Mouse (Mus musculus) hindbrain, embryonic 12.5 days (tissue): ENCODE data around the gene Nkd1. TPM values are rescaled to one million over a fixed set of nuclear protein-coding genes. Genes with fewer than 3 reads are reported as not detected.

Experiments used
- ATAC-seq: fragments of 200-750 bp; cut with Nextera tagmentation; 2 replicates; pipeline ENCODE4 v1.8.0; 2017; ENCODE audit warnings: moderate TSS enrichment; ENCODE audit not compliant: low FRiP score
- H3K27ac ChIP-seq: fragments of 300-500 bp; sonication (generic); 2 replicates; pipeline ENCODE4 v1.5.1; 2016; ENCODE audit warnings: mild to moderate bottlenecking
- H3K27me3 ChIP-seq: fragments of 300-500 bp; sonication (generic); 2 replicates; pipeline ENCODE4 v1.6.1; 2016; ENCODE audit warnings: mild to moderate bottlenecking
- H3K36me3 ChIP-seq: fragments of 300-500 bp; sonication (generic); 2 replicates; pipeline ENCODE4 v1.6.1; 2016; ENCODE audit warnings: mild to moderate bottlenecking
- H3K4me1 ChIP-seq: fragments of 300-500 bp; sonication (generic); 2 replicates; pipeline ENCODE4 v1.6.1; 2016
- H3K4me2 ChIP-seq: fragments of 300-500 bp; sonication (generic); replicated peaks from 2 replicates; pipeline ENCODE4 v1.6.1; 2016; ENCODE audit warnings: mild to moderate bottlenecking
- H3K4me3 ChIP-seq: fragments of 300-500 bp; sonication (generic); 2 replicates; pipeline ENCODE4 v1.5.1; 2016; ENCODE audit warnings: mild to moderate bottlenecking
- H3K9ac ChIP-seq: fragments of 300-500 bp; sonication (generic); 2 replicates; pipeline ENCODE4 v1.6.1; 2016; ENCODE audit warnings: mild to moderate bottlenecking, moderate library complexity
- H3K9me3 ChIP-seq: fragments of 300-500 bp; sonication (generic); replicated peaks from 2 replicates; pipeline ENCODE4 v1.6.1; 2016; ENCODE audit warnings: mild to moderate bottlenecking
- WGBS: fragments of 180-500 bp; shearing (Covaris S2); methylation state at CpG from one replicate; pipeline ENCODE4 v1.1.7; 2016; 5-methylcytosine and 5-hydroxymethylcytosine counted together
- polyA plus RNA-seq: library from polyadenylated mRNA; unstranded; fragments of >200 nt; fragmentation: Nextera tagmentation; extraction: Ambion mirVana; gene quantifications from 2 replicates; pipeline ENCODE4 v1.2.1, GENCODE M21; 2016

Nkd1 gene
- polyA plus RNA-seq, 1 experiment from 2014 or later = 111 TPM

GRCm38 (mm10) chr8:88579668-88580330, 58.6 kb downstream of the Nkd1 start:
- Histone ChIP-seq H3K9me3 (no peaks in the 10 kb centered on the region), H3K27me3 (no peaks in the 10 kb centered on the region), H3K4me2 (no peak overlapping the region), H3K4me3 (no peak overlapping the region), H3K27ac (0 out of 2 replicates have a peak overlapping the region, but pooled peaks have one; percentile 4), H3K9ac (no peak overlapping the region), H3K4me1 (peaks cover 27% of the 10 kb centered on the region), H3K36me3 (peaks cover 8% of the 10 kb centered on the region; the same call in 1 of the 2 replicates)
- WGBS = 81% methylated on average over 18 of the region's 18 CpGs
- ATAC-seq = no peak

GRCm38 (mm10) chr8:88580785-88581184, 59.6 kb downstream of the Nkd1 start:
- Histone ChIP-seq H3K4me1 (peaks cover 30% of the 10 kb centered on the region), H3K4me2 (no peak overlapping the region), H3K27me3 (no peaks in the 10 kb centered on the region), H3K4me3 (no peak overlapping the region), H3K9me3 (no peaks in the 10 kb centered on the region), H3K36me3 (peaks cover 14% of the 10 kb centered on the region; the same call in 1 of the 2 replicates), H3K9ac (no peak overlapping the region), H3K27ac (no peak overlapping the region)
- no peak for ATAC-seq
- WGBS = 72% methylated on average over 7 of the region's 7 CpGs

- peaks cover 17% of the 10 kb centered on the region for H3K4me1 ChIP-seq
- 89% methylated on average over 3 of the region's 3 CpGs for WGBS
- no peaks in the 10 kb centered on the region for H3K9me3 ChIP-seq
- no peak overlapping the region for H3K4me2 ChIP-seq
- no peak for ATAC-seq
- no peaks in the 10 kb centered on the region for H3K27me3 ChIP-seq
- H3K36me3 ChIP-seq = peaks cover 34% of the 10 kb centered on the region; the same call in 1 of the 2 replicates
- no peak overlapping the region for H3K27ac ChIP-seq
- no peak overlapping the region for H3K4me3 ChIP-seq
- no peak overlapping the region for H3K9ac ChIP-seq
Observed at GRCm38 (mm10) chr8:88583863-88584262, 62.7 kb downstream of the Nkd1 start.

- H3K4me1 ChIP-seq = peaks cover 3% of the 10 kb centered on the region
- WGBS = 89% methylated on average over 8 of the region's 8 CpGs
Observed at GRCm38 (mm10) chr8:88588205-88588889, 67.2 kb downstream of the Nkd1 start.

GRCm38 (mm10) chr8:88590226-88590625, 69.1 kb downstream of the Nkd1 start:
- H3K4me1 ChIP-seq = peaks cover 3% of the 10 kb centered on the region
- no peak overlapping the region for H3K4me2 ChIP-seq
- no peaks in the 10 kb centered on the region for H3K27me3 ChIP-seq
- no peak overlapping the region for H3K4me3 ChIP-seq
- H3K9ac ChIP-seq = no peak overlapping the region
- peaks cover 60% of the 10 kb centered on the region for H3K36me3 ChIP-seq
- H3K27ac ChIP-seq = no peak overlapping the region
- no peaks in the 10 kb centered on the region for H3K9me3 ChIP-seq
- ATAC-seq = no peak
- WGBS = 81% methylated on average over 6 of the region's 6 CpGs

More at GRCm38 (mm10) chr8:88588205-88588889, 67.2 kb downstream of the Nkd1 start:
- H3K27ac ChIP-seq = no peak overlapping the region
- no peaks in the 10 kb centered on the region for H3K27me3 ChIP-seq
- ATAC-seq = no peak
- no peak overlapping the region for H3K9ac ChIP-seq
- no peak overlapping the region for H3K4me2 ChIP-seq
- peaks cover 64% of the 10 kb centered on the region for H3K36me3 ChIP-seq
- no peak overlapping the region for H3K4me3 ChIP-seq
- no peaks in the 10 kb centered on the region for H3K9me3 ChIP-seq

GRCm38 (mm10) chr8:88593947-88594346, 72.8 kb downstream of the Nkd1 start:
- no peaks in the 10 kb centered on the region; the same call in 1 of the 2 replicates for H3K27me3 ChIP-seq
- peaks cover 34% of the 10 kb centered on the region for H3K36me3 ChIP-seq
- no peaks in the 10 kb centered on the region for H3K9me3 ChIP-seq
- ATAC-seq = no peak
- H3K9ac ChIP-seq = no peak overlapping the region
- H3K4me2 ChIP-seq = no peak overlapping the region
- H3K4me3 ChIP-seq = no peak overlapping the region
- no peak overlapping the region for H3K27ac ChIP-seq
- WGBS = 97% methylated on average over 1 of the region's 1 CpGs
- H3K4me1 ChIP-seq = peaks cover 8% of the 10 kb centered on the region; the same call in 1 of the 2 replicates

- 0 out of 2 replicates have a peak, but pooled peaks cover 3% of the 10 kb centered on the region for H3K9me3 ChIP-seq
- no peak overlapping the region for H3K4me2 ChIP-seq
- ATAC-seq = no peak
- no peak overlapping the region for H3K27ac ChIP-seq
- H3K36me3 ChIP-seq = peaks cover 18% of the 10 kb centered on the region; the same call in 1 of the 2 replicates
- H3K4me3 ChIP-seq = no peak overlapping the region
- H3K4me1 ChIP-seq = peaks cover 8% of the 10 kb centered on the region; the same call in 1 of the 2 replicates
- H3K27me3 ChIP-seq = no peaks in the 10 kb centered on the region; the same call in 1 of the 2 replicates
- 82% methylated on average over 12 of the region's 12 CpGs for WGBS
- H3K9ac ChIP-seq = no peak overlapping the region
Observed at GRCm38 (mm10) chr8:88596042-88596441, 74.9 kb downstream of the Nkd1 start.

GRCm38 (mm10) chr8:88598578-88598977, 77.4 kb downstream of the Nkd1 start:
- no peak overlapping the region for H3K27ac ChIP-seq
- 71% methylated on average over 5 of the region's 5 CpGs for WGBS

GRCm38 (mm10) chr8:88599491-88599890, 78.3 kb downstream of the Nkd1 start:
- no peak overlapping the region for H3K4me3 ChIP-seq
- H3K9ac ChIP-seq = no peak overlapping the region
- H3K27me3 ChIP-seq = no peaks in the 10 kb centered on the region; the same call in 1 of the 2 replicates
- H3K4me2 ChIP-seq = no peak overlapping the region
- H3K36me3 ChIP-seq = no peaks in the 10 kb centered on the region
- WGBS = 87% methylated on average over 7 of the region's 7 CpGs
- ATAC-seq = no peak
- H3K9me3 ChIP-seq = 0 out of 2 replicates have a peak, but pooled peaks cover 9% of the 10 kb centered on the region
- peaks cover 23% of the 10 kb centered on the region for H3K4me1 ChIP-seq
- no peak overlapping the region for H3K27ac ChIP-seq

More at GRCm38 (mm10) chr8:88598578-88598977, 77.4 kb downstream of the Nkd1 start:
- no peak for ATAC-seq
- Histone ChIP-seq H3K4me3 (no peak overlapping the region), H3K4me1 (peaks cover 15% of the 10 kb centered on the region), H3K36me3 (no peaks in the 10 kb centered on the region), H3K4me2 (no peak overlapping the region), H3K27me3 (no peaks in the 10 kb centered on the region; the same call in 1 of the 2 replicates), H3K9ac (no peak overlapping the region), H3K9me3 (0 out of 2 replicates have a peak, but pooled peaks cover 9% of the 10 kb centered on the region)

GRCm38 (mm10) chr8:88603446-88603989, 82.4 kb downstream of the Nkd1 start:
- peak overlapping the region; percentile 50 for H3K9ac ChIP-seq
- no peaks in the 10 kb centered on the region for H3K27me3 ChIP-seq
- peak; percentile 35 for ATAC-seq

GRCm38 (mm10) chr8:88604065-88605038, 83.2 kb downstream of the Nkd1 start:
- Histone ChIP-seq H3K9ac (peak overlapping the region; percentile 50), H3K9me3 (0 out of 2 replicates have a peak, but pooled peaks cover 9% of the 10 kb centered on the region), H3K27ac (peak overlapping the region; percentile 68; the same call in 1 of the 2 replicates), H3K4me3 (peak overlapping the region; percentile 30), H3K27me3 (no peaks in the 10 kb centered on the region), H3K4me2 (peak overlapping the region; percentile 59), H3K36me3 (no peaks in the 10 kb centered on the region), H3K4me1 (peaks cover 28% of the 10 kb centered on the region)
- ATAC-seq = peak; percentile 91
- 4% methylated on average over 20 of the region's 20 CpGs for WGBS

More at GRCm38 (mm10) chr8:88603446-88603989, 82.4 kb downstream of the Nkd1 start:
- H3K36me3 ChIP-seq = no peaks in the 10 kb centered on the region
- WGBS = 4% methylated on average over 10 of the region's 10 CpGs
- H3K9me3 ChIP-seq = 0 out of 2 replicates have a peak, but pooled peaks cover 9% of the 10 kb centered on the region
- peak overlapping the region; percentile 59 for H3K4me2 ChIP-seq
- H3K4me1 ChIP-seq = peaks cover 32% of the 10 kb centered on the region
- peak overlapping the region; percentile 30 for H3K4me3 ChIP-seq
- peak overlapping the region; percentile 68; the same call in 1 of the 2 replicates for H3K27ac ChIP-seq
